Mouse (Mus musculus): ENCODE results near the gene Mgat4b. TPM values are rescaled to one million over a fixed set of nuclear protein-coding genes. Genes with fewer than 3 reads are reported as not detected.

The Mgat4b gene
- polyA plus RNA-seq, 1 experiment from 2014 or later, result 40.7 TPM

- Histone ChIP-seq H3K4me1 (peaks cover 8% of the 10 kb centered on the region), H3K27ac (replicated peaks) (no peak overlapping the region), H3K27me3 (peaks cover 4% of the 10 kb centered on the region; the same call in 1 of the 2 replicates), H3K9me3 (no peaks in the 10 kb centered on the region), H3K4me2 (replicated peaks) (no peak overlapping the region), H3K4me3 (no peak overlapping the region), H3K9ac (replicated peaks) (0 out of 2 replicates have a peak overlapping the region, but pooled peaks have one; percentile 5), H3K36me3 (no peaks in the 10 kb centered on the region)
- no peak for ATAC-seq (ENCODE audit: low FRiP score, low read depth)
- 41% methylated on average over 4 of the region's 4 CpGs for WGBS
Observed at GRCm38 (mm10) chr11:50217811-50218210, 7.1 kb downstream of the Mgat4b start.

- Histone ChIP-seq H3K27me3 (peaks cover 8% of the 10 kb centered on the region; the same call in 1 of the 2 replicates), H3K36me3 (no peaks in the 10 kb centered on the region), H3K27ac (replicated peaks) (no peak overlapping the region), H3K4me3 (no peak overlapping the region), H3K4me1 (peaks cover 16% of the 10 kb centered on the region), H3K9ac (replicated peaks) (0 out of 2 replicates have a peak overlapping the region, but pooled peaks have one; percentile 15), H3K4me2 (replicated peaks) (no peak overlapping the region), H3K9me3 (no peaks in the 10 kb centered on the region)
- no peak for ATAC-seq (ENCODE audit: low FRiP score, low read depth)
- WGBS, result 52% methylated on average over 2 of the region's 2 CpGs
Observed at GRCm38 (mm10) chr11:50219833-50220232, 9.1 kb downstream of the Mgat4b start.

GRCm38 (mm10) chr11:50222559-50223276 is 12.0 kb downstream of the Mgat4b start:
- peaks cover 15% of the 10 kb centered on the region for H3K27me3 ChIP-seq
- WGBS, result 48% methylated on average over 7 of the region's 7 CpGs
- peak overlapping the region; percentile 6; the same call in 1 of the 2 replicates for H3K4me2 ChIP-seq (replicated peaks)
- H3K4me1 ChIP-seq, result peaks cover 27% of the 10 kb centered on the region
- H3K9me3 ChIP-seq, result no peaks in the 10 kb centered on the region
- H3K9ac ChIP-seq (replicated peaks), result no peak overlapping the region
- H3K4me3 ChIP-seq, result no peak overlapping the region
- H3K27ac ChIP-seq (replicated peaks), result no peak overlapping the region
- no peak for ATAC-seq (ENCODE audit: low FRiP score, low read depth)
- no peaks in the 10 kb centered on the region for H3K36me3 ChIP-seq

GRCm38 (mm10) chr11:50223783-50224662 is 13.3 kb downstream of the Mgat4b start:
- Histone ChIP-seq H3K4me3 (peak overlapping the region; percentile 96), H3K4me1 (peaks cover 33% of the 10 kb centered on the region), H3K27me3 (peaks cover 19% of the 10 kb centered on the region), H3K36me3 (no peaks in the 10 kb centered on the region), H3K9ac (replicated peaks) (peak overlapping the region; percentile 98), H3K9me3 (no peaks in the 10 kb centered on the region), H3K27ac (replicated peaks) (peak overlapping the region; percentile 90), H3K4me2 (replicated peaks) (peak overlapping the region; percentile 91)
- ATAC-seq (ENCODE audit: low FRiP score, low read depth), result 0 out of 2 replicates have a peak, but pooled peaks have one; percentile 1
- WGBS, result 7% methylated on average over 17 of the region's 17 CpGs

- H3K27me3 ChIP-seq, result peaks cover 28% of the 10 kb centered on the region
- peaks cover 35% of the 10 kb centered on the region for H3K4me1 ChIP-seq
- peak overlapping the region; percentile 90 for H3K27ac ChIP-seq (replicated peaks)
- peak overlapping the region; percentile 91 for H3K4me2 ChIP-seq (replicated peaks)
- peak overlapping the region; percentile 96 for H3K4me3 ChIP-seq
- peak; percentile 85 for ATAC-seq (ENCODE audit: low FRiP score, low read depth)
- no peaks in the 10 kb centered on the region for H3K9me3 ChIP-seq
- no peaks in the 10 kb centered on the region for H3K36me3 ChIP-seq
- WGBS, result under 1% methylated on average over 64 of the region's 70 CpGs
- H3K9ac ChIP-seq (replicated peaks), result peak overlapping the region; percentile 98
Observed at GRCm38 (mm10) chr11:50224671-50225530, 14.2 kb downstream of the Mgat4b start.

- 0 out of 2 replicates have a peak, but pooled peaks cover 3% of the 10 kb centered on the region for H3K36me3 ChIP-seq
- ATAC-seq (ENCODE audit: low FRiP score, low read depth), result no peak; the same call in none of the 2 replicates
- H3K27ac ChIP-seq (replicated peaks), result peak overlapping the region; percentile 90
- peak overlapping the region; percentile 98 for H3K9ac ChIP-seq (replicated peaks)
- peak overlapping the region; percentile 96 for H3K4me3 ChIP-seq
- no peaks in the 10 kb centered on the region for H3K9me3 ChIP-seq
- WGBS, result 4% methylated on average over 32 of the region's 34 CpGs
- peak overlapping the region; percentile 91 for H3K4me2 ChIP-seq (replicated peaks)
- peaks cover 37% of the 10 kb centered on the region for H3K4me1 ChIP-seq
- H3K27me3 ChIP-seq, result peaks cover 37% of the 10 kb centered on the region
Observed at GRCm38 (mm10) chr11:50225611-50226378, 15.1 kb downstream of the Mgat4b start.

GRCm38 (mm10) chr11:50226406-50226805 is 15.7 kb downstream of the Mgat4b start:
- Histone ChIP-seq H3K27ac (replicated peaks) (no peak overlapping the region), H3K4me2 (replicated peaks) (peak overlapping the region; percentile 91), H3K4me3 (peak overlapping the region; percentile 96), H3K9ac (replicated peaks) (peak overlapping the region; percentile 98), H3K4me1 (peaks cover 39% of the 10 kb centered on the region), H3K27me3 (peaks cover 39% of the 10 kb centered on the region), H3K9me3 (no peaks in the 10 kb centered on the region), H3K36me3 (0 out of 2 replicates have a peak, but pooled peaks cover 5% of the 10 kb centered on the region)
- 39% methylated on average over 2 of the region's 2 CpGs for WGBS
- no peak for ATAC-seq (ENCODE audit: low FRiP score, low read depth)

GRCm38 (mm10) chr11:50227226-50227625 is 16.5 kb downstream of the Mgat4b start:
- Histone ChIP-seq H3K27me3 (peaks cover 48% of the 10 kb centered on the region), H3K9me3 (no peaks in the 10 kb centered on the region), H3K36me3 (peaks cover 12% of the 10 kb centered on the region), H3K27ac (replicated peaks) (no peak overlapping the region), H3K4me2 (replicated peaks) (no peak overlapping the region), H3K9ac (replicated peaks) (no peak overlapping the region), H3K4me1 (peaks cover 39% of the 10 kb centered on the region), H3K4me3 (no peak overlapping the region)
- WGBS, result 83% methylated on average over 3 of the region's 3 CpGs
- no peak for ATAC-seq (ENCODE audit: low FRiP score, low read depth)

GRCm38 (mm10) chr11:50227736-50228135 is 17.0 kb downstream of the Mgat4b start:
- no peaks in the 10 kb centered on the region for H3K9me3 ChIP-seq
- H3K27me3 ChIP-seq, result peaks cover 49% of the 10 kb centered on the region
- H3K27ac ChIP-seq (replicated peaks), result no peak overlapping the region
- no peak overlapping the region for H3K4me2 ChIP-seq (replicated peaks)
- peaks cover 17% of the 10 kb centered on the region for H3K36me3 ChIP-seq
- H3K9ac ChIP-seq (replicated peaks), result no peak overlapping the region
- H3K4me3 ChIP-seq, result no peak overlapping the region
- 93% methylated on average over 4 of the region's 4 CpGs for WGBS
- ATAC-seq (ENCODE audit: low FRiP score, low read depth), result no peak
- peaks cover 39% of the 10 kb centered on the region for H3K4me1 ChIP-seq

GRCm38 (mm10) chr11:50228772-50229171 is 18.1 kb downstream of the Mgat4b start:
- 26% methylated on average over 3 of the region's 3 CpGs for WGBS
- Histone ChIP-seq H3K36me3 (peaks cover 27% of the 10 kb centered on the region), H3K9ac (replicated peaks) (no peak overlapping the region), H3K4me1 (peaks cover 35% of the 10 kb centered on the region), H3K4me2 (replicated peaks) (no peak overlapping the region), H3K27me3 (peaks cover 45% of the 10 kb centered on the region), H3K9me3 (no peaks in the 10 kb centered on the region), H3K27ac (replicated peaks) (no peak overlapping the region), H3K4me3 (no peak overlapping the region)
- ATAC-seq (ENCODE audit: low FRiP score, low read depth), result no peak

Measured in midbrain, embryonic 12.5 days (tissue).